Mouse (Mus musculus) CD4-positive, CD25-positive, alpha-beta regulatory T cell, adult 2 months (primary cell): ENCODE results near the gene Sulf2.

Experiments used
- DNase-seq: peaks from one replicate; pipeline ENCODE4 v3.0.0-alpha.2; 2012; ENCODE audit warnings: low read depth, low spot score

The Sulf2 gene

GRCm38 (mm10) chr2:166119992-166120391, 35.5 kb downstream of the Sulf2 start:
- DNase-seq: no peak

- no peak for DNase-seq
These were observed 38.8 kb downstream of the Sulf2 start for GRCm38 (mm10) chr2:166116704-166117103.

- DNase-seq: no peak
These were observed 39.2 kb downstream of the Sulf2 start for GRCm38 (mm10) chr2:166116278-166116608.

GRCm38 (mm10) chr2:166115571-166116277, 39.7 kb downstream of the Sulf2 start:
- DNase-seq: no peak

GRCm38 (mm10) chr2:166112986-166113385, 42.5 kb downstream of the Sulf2 start:
- DNase-seq: no peak

- DNase-seq: no peak
These were observed 43.6 kb downstream of the Sulf2 start for GRCm38 (mm10) chr2:166111831-166112250.

- DNase-seq: no peak
These were observed 44.2 kb downstream of the Sulf2 start for GRCm38 (mm10) chr2:166111238-166111637.

- no peak for DNase-seq
These were observed 44.7 kb downstream of the Sulf2 start for GRCm38 (mm10) chr2:166110764-166111163.

- peak; percentile 71 for DNase-seq
These were observed 47.1 kb downstream of the Sulf2 start for GRCm38 (mm10) chr2:166108326-166108725.

GRCm38 (mm10) chr2:166107911-166108310, 47.6 kb downstream of the Sulf2 start:
- no peak for DNase-seq

- DNase-seq: no peak
These were observed 48.8 kb downstream of the Sulf2 start for GRCm38 (mm10) chr2:166106631-166107030.

GRCm38 (mm10) chr2:166105911-166106310, 49.6 kb downstream of the Sulf2 start:
- DNase-seq: no peak

- DNase-seq: no peak
These were observed 52.6 kb downstream of the Sulf2 start for GRCm38 (mm10) chr2:166102893-166103292.

- no peak for DNase-seq
These were observed 54.9 kb downstream of the Sulf2 start for GRCm38 (mm10) chr2:166100309-166101262.

- no peak for DNase-seq
These were observed 57.0 kb downstream of the Sulf2 start for GRCm38 (mm10) chr2:166098292-166098933.

GRCm38 (mm10) chr2:166097443-166098291, 57.8 kb downstream of the Sulf2 start:
- DNase-seq: peak; percentile 62

GRCm38 (mm10) chr2:166096834-166097233, 58.6 kb downstream of the Sulf2 start:
- no peak for DNase-seq

GRCm38 (mm10) chr2:166096300-166096699, 59.2 kb downstream of the Sulf2 start:
- DNase-seq: no peak

GRCm38 (mm10) chr2:166092412-166092811, 63.1 kb downstream of the Sulf2 start:
- DNase-seq: no peak

GRCm38 (mm10) chr2:166091599-166091998, 63.9 kb downstream of the Sulf2 start:
- DNase-seq: no peak

GRCm38 (mm10) chr2:166090131-166090581, 65.3 kb downstream of the Sulf2 start:
- DNase-seq: no peak
